Mouse (Mus musculus) spleen, postnatal 4 days (tissue): ENCODE data around the gene Hdac7.

Experiments
- DNase-seq, 2 experiments: peaks; one replicate each; pipeline ENCODE4 v3.0.0; 2022; ENCODE audit warnings: low spot score in 2 of 2

Hdac7 gene

GRCm38 (mm10) chr15:97854551-97854950 is 10.2 kb upstream of the Hdac7 start:
- no peak for DNase-seq

GRCm38 (mm10) chr15:97854059-97854458 is 9.8 kb upstream of the Hdac7 start:
- no peak for DNase-seq

GRCm38 (mm10) chr15:97852291-97852690 is 8.0 kb upstream of the Hdac7 start:
- no peak for DNase-seq

DNA sequence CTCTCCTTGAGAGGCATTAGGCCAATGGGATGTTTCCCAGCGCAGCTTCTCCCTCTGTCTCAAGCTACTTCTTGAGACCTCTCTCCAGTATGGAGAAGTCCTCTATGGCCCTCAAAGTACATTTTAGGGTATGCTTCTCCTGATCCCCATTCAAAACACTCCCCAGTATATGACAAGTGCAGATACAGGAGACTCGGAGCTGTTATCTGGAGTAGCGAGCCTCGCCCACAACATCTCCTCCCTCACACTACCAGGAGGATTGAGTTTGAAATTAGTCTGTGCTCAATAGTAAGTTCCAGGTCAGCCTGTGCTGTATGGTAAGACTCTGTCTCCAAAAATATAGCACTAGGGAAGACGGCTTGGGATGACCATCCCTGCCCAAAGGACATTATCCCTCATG is 6.7 kb upstream of the Hdac7 start:
- no peak for DNase-seq

GRCm38 (mm10) chr15:97850441-97850840 is 6.1 kb upstream of the Hdac7 start:
- DNase-seq, result peak in 1 of 2 experiments; percentile 69

- DNase-seq, result peak; percentile 84 to 92
Observed at GRCm38 (mm10) chr15:97849116-97849911, 5.0 kb upstream of the Hdac7 start.

- no peak for DNase-seq
Observed at GRCm38 (mm10) chr15:97847866-97848265, 3.6 kb upstream of the Hdac7 start.

DNA sequence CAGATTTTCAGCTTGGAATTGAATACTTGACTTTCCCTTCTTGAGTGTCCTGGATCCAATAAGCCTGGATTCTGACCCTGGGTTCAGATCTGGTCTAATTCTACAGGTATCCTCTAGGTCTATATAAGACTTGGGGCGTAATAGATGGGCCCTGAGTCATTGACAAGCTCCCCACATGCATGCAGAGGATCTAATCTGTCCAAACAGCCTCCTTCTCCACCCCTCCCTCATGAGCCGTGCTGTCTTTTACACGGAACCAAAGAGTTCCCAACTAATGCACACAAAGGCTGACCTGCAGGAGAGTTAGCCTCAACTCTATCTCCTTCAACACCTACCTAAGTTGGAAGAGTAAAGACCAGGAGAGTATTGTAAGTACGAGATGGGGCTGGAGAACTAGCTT is 3.0 kb upstream of the Hdac7 start:
- DNase-seq, result no peak

DNA sequence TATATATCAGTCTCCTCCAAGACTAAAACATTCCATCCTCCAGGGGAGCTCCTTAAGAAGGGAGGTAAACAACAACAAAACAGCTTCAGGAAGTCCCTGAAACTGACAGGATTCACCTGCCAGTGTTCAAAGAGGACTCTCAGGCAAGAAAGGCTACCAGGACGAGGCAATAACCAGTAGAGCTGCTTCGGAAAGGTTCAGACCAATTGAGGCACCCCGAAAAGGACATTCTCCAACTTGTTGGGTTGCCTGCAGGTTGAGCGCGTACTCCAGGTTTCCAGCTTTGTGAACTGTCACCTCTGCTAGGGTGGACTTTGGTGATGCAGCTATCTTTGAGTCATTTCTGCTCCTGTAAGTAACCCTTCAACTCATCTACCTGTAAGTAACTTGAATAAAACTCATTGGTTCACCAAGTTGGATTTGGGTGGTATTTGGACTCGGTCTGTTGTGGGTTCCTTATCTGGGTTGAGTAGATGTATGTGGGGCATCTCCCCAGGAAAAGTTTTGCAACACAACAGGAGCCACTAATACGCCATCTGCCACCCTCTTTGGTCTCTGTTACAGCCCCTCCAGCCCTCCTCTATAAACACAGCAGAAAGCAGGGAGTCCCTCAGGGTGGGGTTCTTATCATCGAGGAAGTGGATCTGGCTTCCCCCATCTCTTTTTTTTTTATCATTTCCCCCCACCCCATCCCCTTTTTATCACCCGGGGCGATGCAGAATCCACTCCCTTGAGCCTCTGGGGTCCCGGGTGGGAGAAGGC is 2.0 kb upstream of the Hdac7 start:
- no peak for DNase-seq

DNA sequence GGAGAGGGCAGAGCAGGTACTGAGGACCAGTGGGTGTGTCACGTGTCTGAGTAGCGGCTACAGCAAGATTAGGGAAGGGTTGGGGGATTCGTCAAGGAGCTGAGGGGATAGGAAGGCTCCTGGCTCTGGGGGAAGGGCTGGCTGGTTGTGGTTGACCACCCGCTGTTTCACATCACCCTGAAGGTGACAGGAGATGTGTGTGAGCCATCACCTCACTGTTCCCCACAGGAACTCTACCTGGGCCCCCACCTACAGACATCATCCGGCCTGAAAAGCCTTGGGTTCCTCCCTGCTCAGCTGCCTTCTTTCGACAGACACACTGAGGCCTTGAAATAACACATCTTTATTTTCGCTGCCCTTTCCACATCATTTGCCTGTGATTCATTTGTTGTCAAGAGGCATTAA is 1.1 kb downstream of the Hdac7 start:
- DNase-seq, result no peak

DNA sequence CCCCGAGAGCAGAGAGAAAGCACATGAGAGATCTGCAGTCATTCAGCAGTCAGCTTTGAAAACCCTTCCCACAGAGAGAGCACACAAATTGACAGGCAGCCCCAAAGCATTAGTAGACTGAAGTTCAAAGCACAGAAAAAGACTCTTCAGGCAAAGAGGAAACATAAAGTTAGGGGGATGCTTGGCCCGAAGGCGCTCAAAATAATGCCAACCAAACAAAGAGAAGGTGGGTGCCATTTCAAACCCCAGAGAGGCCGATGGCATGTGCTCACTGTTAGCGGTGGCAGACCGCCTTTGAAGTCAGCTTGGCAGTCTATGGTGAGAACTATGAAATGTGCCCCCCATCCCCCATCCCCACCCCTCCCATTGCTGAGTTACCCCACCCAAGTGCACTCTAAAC is 2.2 kb downstream of the Hdac7 start:
- no peak for DNase-seq

- no peak for DNase-seq
Observed at GRCm38 (mm10) chr15:97841383-97841782, 2.9 kb downstream of the Hdac7 start.

- DNase-seq, result no peak
Observed at GRCm38 (mm10) chr15:97840781-97841180, 3.5 kb downstream of the Hdac7 start.

DNA sequence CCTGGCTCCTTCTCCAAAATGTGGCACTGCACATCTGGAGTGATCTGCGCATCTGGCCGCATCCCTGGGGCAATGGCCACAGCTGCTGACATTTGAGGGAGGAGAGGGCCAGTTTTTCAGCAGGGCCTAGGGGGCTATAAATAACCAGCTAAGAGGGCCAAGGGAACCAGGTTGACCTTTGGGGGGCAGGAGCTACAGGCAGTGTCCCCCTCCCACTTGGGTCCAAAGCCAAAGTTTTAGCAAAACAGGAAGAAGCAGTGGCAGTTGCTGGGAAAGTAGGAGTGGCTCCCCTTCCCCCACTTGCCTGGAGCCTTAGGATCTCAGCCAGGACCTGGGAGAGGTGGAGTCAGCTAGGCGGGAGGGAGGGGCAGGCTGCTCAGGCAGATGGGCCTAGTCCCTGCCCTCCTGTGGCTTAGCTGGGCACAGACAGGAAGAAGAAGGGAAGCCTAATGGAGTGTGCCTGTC is 4.3 kb downstream of the Hdac7 start:
- DNase-seq, result peak in 1 of 2 experiments; percentile 69

DNA sequence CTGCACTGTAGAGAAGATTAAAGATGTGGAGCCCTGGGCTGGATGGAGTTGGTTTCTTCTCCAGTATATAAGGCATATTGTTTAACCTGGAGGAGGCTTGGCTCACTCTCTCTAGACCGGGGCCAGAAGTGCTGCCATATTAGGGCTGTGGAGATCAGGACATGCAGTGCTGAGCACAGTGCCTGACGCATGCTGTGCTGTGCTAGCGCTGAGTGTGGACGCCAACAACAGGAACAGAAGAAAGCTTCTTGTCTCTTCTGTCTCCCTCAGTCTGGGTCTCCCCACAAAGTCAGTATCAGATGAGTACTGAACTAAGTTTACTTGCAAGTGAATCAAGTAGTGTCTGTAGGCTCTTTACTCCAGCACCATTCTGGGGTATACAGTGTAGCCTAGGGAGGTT is 4.8 kb downstream of the Hdac7 start:
- DNase-seq, result no peak

GRCm38 (mm10) chr15:97839012-97839411 is 5.3 kb downstream of the Hdac7 start:
- DNase-seq, result no peak

- no peak for DNase-seq
Observed at GRCm38 (mm10) chr15:97838395-97838794, 5.9 kb downstream of the Hdac7 start.

- DNase-seq, result peak in 1 of 2 experiments; percentile 60
Observed at GRCm38 (mm10) chr15:97837491-97838061, 6.7 kb downstream of the Hdac7 start.

DNA sequence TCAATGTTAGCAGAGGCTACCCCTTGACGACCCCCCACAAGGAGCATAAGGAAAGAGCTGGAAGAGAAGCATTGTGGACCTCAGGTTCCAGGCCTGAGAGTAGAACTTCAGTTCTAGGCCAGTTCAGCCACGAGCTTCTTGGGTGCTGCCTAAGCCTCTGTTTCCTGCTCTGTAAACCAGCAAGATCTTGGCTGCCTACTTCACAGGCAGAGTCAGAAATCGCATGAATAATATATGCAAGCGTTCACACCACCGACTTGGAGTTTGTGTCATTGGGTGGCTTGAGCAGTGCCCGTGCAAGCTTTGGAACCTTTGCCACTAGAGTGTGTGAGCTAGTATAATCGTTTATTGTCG is 7.4 kb downstream of the Hdac7 start:
- DNase-seq, result no peak

- no peak for DNase-seq
Observed at GRCm38 (mm10) chr15:97836153-97836893, 8.0 kb downstream of the Hdac7 start.

- no peak for DNase-seq
Observed at GRCm38 (mm10) chr15:97832764-97833479, 11.4 kb downstream of the Hdac7 start.
